Mouse (Mus musculus) forebrain, embryonic 10.5 days (tissue): ENCODE measurements at regions not wholly inside any gene's neighbourhood (a gene's known extent, or its start where the extent isn't known, plus 50 kb on each side); places are given as distances from the start of the nearest gene placed in this dataset.

ENCODE experiments used
- DNase-seq: peaks from one replicate; pipeline ENCODE4 v3.0.0-alpha.2; 2017; ENCODE audit warnings: low spot score; ENCODE audit errors: extremely low spot score
- H3K27ac ChIP-seq: fragments of 300-500 bp; sonication (generic); 2 replicates; pipeline ENCODE4 v1.5.1; 2016; ENCODE audit warnings: mild to moderate bottlenecking
- H3K27me3 ChIP-seq: fragments of 300-500 bp; sonication (generic); 2 replicates; pipeline ENCODE4 v1.6.1; 2016; ENCODE audit warnings: mild to moderate bottlenecking; ENCODE audit not compliant: poor library complexity, severe bottlenecking
- H3K36me3 ChIP-seq: fragments of 300-500 bp; sonication (generic); replicated peaks from 2 replicates; pipeline ENCODE4 v1.6.1; 2016; ENCODE audit warnings: mild to moderate bottlenecking, moderate library complexity
- H3K4me1 ChIP-seq: fragments of 300-500 bp; sonication (generic); 2 replicates; pipeline ENCODE4 v1.6.1; 2016
- H3K4me3 ChIP-seq: fragments of 300-500 bp; sonication (generic); 2 replicates; pipeline ENCODE4 v1.5.1; 2016; ENCODE audit warnings: mild to moderate bottlenecking, moderate library complexity
- H3K9me3 ChIP-seq: fragments of 300-500 bp; sonication (generic); 2 replicates; pipeline ENCODE4 v1.6.1; 2016; ENCODE audit warnings: mild to moderate bottlenecking, moderate library complexity
- WGBS: fragments of 180-500 bp; shearing (Covaris S2); methylation state at CpG from one replicate; pipeline ENCODE4 v1.1.7; 2016; 5-methylcytosine and 5-hydroxymethylcytosine counted together

- 66% methylated on average over 3 of the region's 3 CpGs for WGBS
These were observed 93.6 kb upstream of the Foxn2 start for GRCm38 (mm10) chr17:88346896-88347295.

GRCm38 (mm10) chr17:88349825-88350460 lies 90.6 kb upstream of the Foxn2 start:
- H3K36me3 ChIP-seq, result no peaks in the 10 kb centered on the region
- H3K4me1 ChIP-seq, result no peaks in the 10 kb centered on the region
- WGBS, result 89% methylated on average over 5 of the region's 5 CpGs
- DNase-seq, result no peak
- H3K4me3 ChIP-seq, result no peak overlapping the region
- H3K9me3 ChIP-seq, result no peaks in the 10 kb centered on the region; the same call in 1 of the 2 replicates
- H3K27me3 ChIP-seq, result no peaks in the 10 kb centered on the region
- H3K27ac ChIP-seq, result no peak overlapping the region

More at GRCm38 (mm10) chr17:88346896-88347295, 93.6 kb upstream of the Foxn2 start:
- H3K27ac ChIP-seq, result no peak overlapping the region
- H3K27me3 ChIP-seq, result no peaks in the 10 kb centered on the region
- no peak for DNase-seq
- H3K9me3 ChIP-seq, result no peaks in the 10 kb centered on the region; the same call in 1 of the 2 replicates
- H3K36me3 ChIP-seq, result no peaks in the 10 kb centered on the region
- H3K4me1 ChIP-seq, result no peaks in the 10 kb centered on the region
- no peak overlapping the region for H3K4me3 ChIP-seq

GRCm38 (mm10) chr17:88350986-88351385 lies 89.5 kb upstream of the Foxn2 start:
- no peaks in the 10 kb centered on the region for H3K36me3 ChIP-seq
- H3K4me3 ChIP-seq, result no peak overlapping the region
- no peaks in the 10 kb centered on the region; the same call in 1 of the 2 replicates for H3K9me3 ChIP-seq
- no peak for DNase-seq
- no peaks in the 10 kb centered on the region for H3K4me1 ChIP-seq
- H3K27me3 ChIP-seq, result no peaks in the 10 kb centered on the region
- H3K27ac ChIP-seq, result no peak overlapping the region
- WGBS, result 81% methylated on average over 5 of the region's 5 CpGs

DNA sequence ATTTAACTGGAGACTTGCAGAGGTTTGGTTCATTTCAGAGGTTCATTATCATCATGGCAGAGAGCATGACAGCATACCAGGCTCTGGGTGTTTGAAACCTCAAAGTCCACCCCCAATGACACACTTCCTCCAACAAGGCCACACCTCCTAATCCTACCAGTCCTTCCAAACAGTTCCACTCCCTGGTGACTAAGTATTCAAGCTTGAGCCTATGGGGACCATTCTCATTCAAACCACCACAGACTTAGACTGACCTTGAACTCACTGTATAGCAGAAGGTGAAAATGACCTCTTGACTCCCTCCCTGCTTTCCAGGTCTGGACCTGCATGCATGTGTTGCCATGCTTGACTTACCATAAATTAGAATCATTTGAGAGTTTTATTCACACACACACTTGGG lies 87.6 kb upstream of the Foxn2 start:
- H3K27me3 ChIP-seq, result no peaks in the 10 kb centered on the region
- H3K36me3 ChIP-seq, result no peaks in the 10 kb centered on the region
- H3K4me1 ChIP-seq, result no peaks in the 10 kb centered on the region
- no peak overlapping the region for H3K27ac ChIP-seq
- H3K9me3 ChIP-seq, result no peaks in the 10 kb centered on the region; the same call in 1 of the 2 replicates
- H3K4me3 ChIP-seq, result no peak overlapping the region
- DNase-seq, result no peak

GRCm38 (mm10) chr17:88361161-88361560 lies 79.3 kb upstream of the Foxn2 start:
- Histone ChIP-seq H3K27ac (no peak overlapping the region), H3K4me3 (no peak overlapping the region), H3K36me3 (no peaks in the 10 kb centered on the region), H3K4me1 (no peaks in the 10 kb centered on the region), H3K27me3 (no peaks in the 10 kb centered on the region), H3K9me3 (no peaks in the 10 kb centered on the region)
- 83% methylated on average over 2 of the region's 2 CpGs for WGBS
- no peak for DNase-seq

GRCm38 (mm10) chr17:88362404-88362803 lies 78.1 kb upstream of the Foxn2 start:
- Histone ChIP-seq H3K9me3 (no peaks in the 10 kb centered on the region), H3K27ac (no peak overlapping the region), H3K27me3 (no peaks in the 10 kb centered on the region), H3K4me3 (no peak overlapping the region), H3K4me1 (no peaks in the 10 kb centered on the region), H3K36me3 (no peaks in the 10 kb centered on the region)
- 88% methylated on average over 11 of the region's 11 CpGs for WGBS
- DNase-seq, result no peak

GRCm38 (mm10) chr17:88367876-88368275 lies 72.6 kb upstream of the Foxn2 start:
- H3K36me3 ChIP-seq, result no peaks in the 10 kb centered on the region
- H3K9me3 ChIP-seq, result no peaks in the 10 kb centered on the region
- DNase-seq, result no peak
- H3K27me3 ChIP-seq, result no peaks in the 10 kb centered on the region
- 79% methylated on average over 5 of the region's 5 CpGs for WGBS
- no peaks in the 10 kb centered on the region for H3K4me1 ChIP-seq
- H3K4me3 ChIP-seq, result no peak overlapping the region
- no peak overlapping the region for H3K27ac ChIP-seq

DNA sequence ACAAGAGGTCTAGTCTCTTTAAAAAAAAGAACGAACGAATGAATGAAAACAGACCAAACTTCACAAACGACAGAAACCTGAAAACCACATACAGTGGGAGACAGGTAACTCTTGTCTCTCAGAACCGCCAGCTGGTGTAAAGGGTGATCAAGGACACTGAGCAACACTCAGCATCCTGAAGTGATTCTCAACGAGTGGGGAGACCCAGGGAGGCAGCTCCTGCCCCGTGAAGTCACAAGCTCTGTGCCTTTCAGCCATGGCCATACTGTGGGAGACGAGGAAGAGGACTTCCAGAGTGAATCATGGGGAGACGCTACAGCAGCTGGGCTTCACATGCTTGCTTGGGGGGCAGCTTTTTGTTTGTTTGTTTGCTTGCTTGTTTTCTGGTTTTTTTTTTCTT lies 70.5 kb upstream of the Foxn2 start:
- 85% methylated on average over 8 of the region's 8 CpGs for WGBS
- Histone ChIP-seq H3K4me1 (no peaks in the 10 kb centered on the region), H3K4me3 (no peak overlapping the region), H3K27me3 (no peaks in the 10 kb centered on the region), H3K27ac (no peak overlapping the region), H3K9me3 (no peaks in the 10 kb centered on the region), H3K36me3 (no peaks in the 10 kb centered on the region)
- no peak for DNase-seq

DNA sequence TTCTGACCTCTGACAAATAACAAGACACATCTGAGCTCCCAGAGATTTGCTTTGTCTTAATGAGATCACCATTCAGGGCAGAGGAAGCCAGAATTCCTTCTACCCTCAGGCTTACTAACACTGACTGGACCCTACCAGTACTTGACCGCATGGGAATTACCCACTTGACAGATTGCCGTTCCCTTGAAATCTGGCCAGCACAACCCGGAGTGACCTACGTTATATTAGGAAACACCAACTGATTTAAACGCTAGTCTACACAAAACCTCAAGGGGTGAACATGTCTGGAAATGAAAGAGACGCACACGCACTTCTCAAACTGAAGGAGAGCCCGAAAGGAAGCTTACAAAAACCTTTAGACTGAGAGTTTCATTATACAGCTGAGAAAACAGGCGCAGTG lies 69.8 kb upstream of the Foxn2 start:
- no peak overlapping the region for H3K27ac ChIP-seq
- no peaks in the 10 kb centered on the region for H3K4me1 ChIP-seq
- no peaks in the 10 kb centered on the region for H3K9me3 ChIP-seq
- WGBS, result 92% methylated on average over 9 of the region's 9 CpGs
- no peaks in the 10 kb centered on the region for H3K27me3 ChIP-seq
- H3K4me3 ChIP-seq, result no peak overlapping the region
- no peaks in the 10 kb centered on the region for H3K36me3 ChIP-seq
- DNase-seq, result no peak

GRCm38 (mm10) chr17:88378505-88378904 lies 62.0 kb upstream of the Foxn2 start:
- H3K27ac ChIP-seq, result no peak overlapping the region
- H3K9me3 ChIP-seq, result peaks cover 5% of the 10 kb centered on the region; the same call in 1 of the 2 replicates

GRCm38 (mm10) chr17:88379389-88379788 lies 61.1 kb upstream of the Foxn2 start:
- Histone ChIP-seq H3K27me3 (no peaks in the 10 kb centered on the region), H3K9me3 (peaks cover 5% of the 10 kb centered on the region; the same call in 1 of the 2 replicates), H3K36me3 (no peaks in the 10 kb centered on the region), H3K4me3 (no peak overlapping the region), H3K4me1 (no peaks in the 10 kb centered on the region), H3K27ac (no peak overlapping the region)
- 97% methylated on average over 5 of the region's 5 CpGs for WGBS
- DNase-seq, result no peak

More at GRCm38 (mm10) chr17:88378505-88378904, 62.0 kb upstream of the Foxn2 start:
- DNase-seq, result no peak
- Histone ChIP-seq H3K4me3 (no peak overlapping the region), H3K36me3 (no peaks in the 10 kb centered on the region), H3K27me3 (no peaks in the 10 kb centered on the region), H3K4me1 (no peaks in the 10 kb centered on the region)
- 95% methylated on average over 5 of the region's 5 CpGs for WGBS

DNA sequence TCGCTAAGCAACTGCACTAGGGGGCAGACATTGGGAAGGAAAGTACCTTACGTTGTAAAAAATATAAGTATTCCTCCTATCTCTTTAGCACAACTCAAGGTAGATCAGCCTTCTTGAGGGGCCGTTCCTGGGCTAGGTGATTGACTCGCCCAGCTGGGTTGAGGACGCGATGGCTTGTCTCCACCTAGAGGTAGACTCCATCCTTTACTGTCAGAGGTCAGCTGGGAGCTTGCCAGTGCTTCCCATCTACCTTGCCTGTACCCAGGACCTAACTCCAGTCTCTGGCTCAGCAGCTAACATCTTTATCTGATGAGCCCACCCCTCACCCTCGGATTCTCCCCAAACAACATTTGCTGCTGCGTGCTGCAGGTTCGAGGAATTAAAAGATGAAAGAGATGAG lies 59.4 kb upstream of the Foxn2 start:
- H3K27me3 ChIP-seq, result no peaks in the 10 kb centered on the region
- WGBS, result 62% methylated on average over 9 of the region's 9 CpGs
- H3K4me3 ChIP-seq, result no peak overlapping the region
- H3K4me1 ChIP-seq, result no peaks in the 10 kb centered on the region
- DNase-seq, result no peak
- no peak overlapping the region for H3K27ac ChIP-seq
- no peaks in the 10 kb centered on the region for H3K36me3 ChIP-seq
- peaks cover 5% of the 10 kb centered on the region; the same call in 1 of the 2 replicates for H3K9me3 ChIP-seq

DNA sequence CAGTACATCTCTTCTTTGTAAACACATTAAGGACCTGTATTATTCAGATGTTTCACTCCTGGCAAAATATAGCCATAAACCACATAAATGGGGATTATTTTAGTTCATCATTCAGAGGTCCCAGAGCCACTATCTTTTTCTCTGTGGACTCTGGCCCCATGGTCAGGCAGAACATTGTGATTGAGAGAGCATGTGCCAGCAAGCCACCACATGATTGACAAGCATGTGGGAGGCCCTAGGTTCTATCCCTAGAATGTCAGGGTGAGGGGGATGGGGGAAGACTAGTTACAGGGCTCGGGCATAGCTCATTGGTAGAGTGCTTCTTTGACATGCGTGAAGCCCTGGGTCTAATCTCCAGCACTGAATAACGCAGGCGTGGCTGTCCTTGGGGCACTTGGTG lies 57.1 kb upstream of the Foxn2 start:
- H3K27me3 ChIP-seq, result no peaks in the 10 kb centered on the region
- H3K27ac ChIP-seq, result no peak overlapping the region
- H3K9me3 ChIP-seq, result peaks cover 5% of the 10 kb centered on the region; the same call in 1 of the 2 replicates
- H3K36me3 ChIP-seq, result no peaks in the 10 kb centered on the region
- WGBS, result 86% methylated on average over 4 of the region's 4 CpGs
- H3K4me3 ChIP-seq, result no peak overlapping the region
- DNase-seq, result no peak
- H3K4me1 ChIP-seq, result no peaks in the 10 kb centered on the region
